Mouse (Mus musculus) ES-Bruce4 (cell line): Measurements from ENCODE around the gene Myl10.

Experiments
- CTCF ChIP-seq: IDR thresholded peaks from one replicate; pipeline ENCODE4 v1.8.1; 2011; ENCODE audit warnings: low read depth, low read length
- POLR2A ChIP-seq: IDR thresholded peaks from one replicate; pipeline ENCODE4 v1.8.1; 2011; ENCODE audit warnings: low read length; ENCODE audit not compliant: insufficient read depth

- TF ChIP-seq POLR2A (no peak), CTCF (no peak)
Measured at GRCm38 (mm10) chr5:136721596-136721995, 28.6 kb downstream of the Myl10 start.
